Mouse (Mus musculus): Measurements from ENCODE around the gene Trappc10. TPM values are rescaled to one million over a fixed set of nuclear protein-coding genes. Genes with fewer than 3 reads are reported as not detected.
A peak's percentile ranks its signal among the peaks of the same experiment; 100 is the strongest.

The Trappc10 gene
- polyA plus RNA-seq, 1 experiment from 2014 or later: 3.3 TPM

GRCm38 (mm10) chr10:78147908-78148441 lies 96.5 kb downstream of the Trappc10 start:
- Histone ChIP-seq H3K27ac (ENCODE audit: low read length) (peak overlapping the region; percentile 77), H3K4me1 (ENCODE audit: control insufficient read depth, insufficient read depth, low read length) (peaks cover 13% of the 10 kb centered on the region; the same call in 1 of the 2 replicates), H3K4me3 (ENCODE audit: low read length) (no peak overlapping the region), H3K27me3 (replicated peaks; ENCODE audit: control insufficient read depth, insufficient read depth, low read length) (no peaks in the 10 kb centered on the region), H3K9ac (ENCODE audit: low read depth, low read length) (no peak overlapping the region), H3K9me3 (ENCODE audit: control insufficient read depth, low read length) (no peaks in the 10 kb centered on the region), H3K4me2 (ENCODE audit: low read depth, low read length) (no peak overlapping the region), H3K36me3 (ENCODE audit: control insufficient read depth, insufficient read depth, low read length) (no peaks in the 10 kb centered on the region)
- peak; percentile 70 for ATAC-seq
- WGBS: 48% methylated on average over 4 of the region's 4 CpGs

- peak; percentile 90 for ATAC-seq
- Histone ChIP-seq H3K27ac (ENCODE audit: low read length) (peak overlapping the region; percentile 87), H3K9me3 (ENCODE audit: control insufficient read depth, low read length) (no peaks in the 10 kb centered on the region), H3K4me2 (ENCODE audit: low read depth, low read length) (peak overlapping the region; percentile 6; the same call in 1 of the 2 replicates), H3K4me3 (ENCODE audit: low read length) (no peak overlapping the region), H3K27me3 (replicated peaks; ENCODE audit: control insufficient read depth, insufficient read depth, low read length) (no peaks in the 10 kb centered on the region), H3K4me1 (ENCODE audit: control insufficient read depth, insufficient read depth, low read length) (peaks cover 21% of the 10 kb centered on the region), H3K36me3 (ENCODE audit: control insufficient read depth, insufficient read depth, low read length) (no peaks in the 10 kb centered on the region), H3K9ac (ENCODE audit: low read depth, low read length) (0 out of 2 replicates have a peak overlapping the region, but pooled peaks have one; percentile 3)
- 43% methylated on average over 8 of the region's 8 CpGs for WGBS
Measured at GRCm38 (mm10) chr10:78143727-78144505, 100.5 kb downstream of the Trappc10 start.

GRCm38 (mm10) chr10:78140843-78141242 lies 103.6 kb downstream of the Trappc10 start:
- H3K27me3 ChIP-seq (replicated peaks; ENCODE audit: control insufficient read depth, insufficient read depth, low read length): no peaks in the 10 kb centered on the region
- no peak overlapping the region for H3K27ac ChIP-seq (ENCODE audit: low read length)
- H3K4me3 ChIP-seq (ENCODE audit: low read length): no peak overlapping the region
- 76% methylated on average over 3 of the region's 3 CpGs for WGBS
- H3K4me1 ChIP-seq (ENCODE audit: control insufficient read depth, insufficient read depth, low read length): peaks cover 24% of the 10 kb centered on the region
- H3K9me3 ChIP-seq (ENCODE audit: control insufficient read depth, low read length): no peaks in the 10 kb centered on the region
- ATAC-seq: no peak
- H3K36me3 ChIP-seq (ENCODE audit: control insufficient read depth, insufficient read depth, low read length): no peaks in the 10 kb centered on the region
- H3K4me2 ChIP-seq (ENCODE audit: low read depth, low read length): no peak overlapping the region
- H3K9ac ChIP-seq (ENCODE audit: low read depth, low read length): no peak overlapping the region

- peaks cover 30% of the 10 kb centered on the region for H3K4me1 ChIP-seq (ENCODE audit: control insufficient read depth, insufficient read depth, low read length)
- no peaks in the 10 kb centered on the region for H3K9me3 ChIP-seq (ENCODE audit: control insufficient read depth, low read length)
- ATAC-seq: no peak
- H3K27ac ChIP-seq (ENCODE audit: low read length): no peak overlapping the region
- no peaks in the 10 kb centered on the region for H3K36me3 ChIP-seq (ENCODE audit: control insufficient read depth, insufficient read depth, low read length)
- WGBS: 92% methylated on average over 1 of the region's 1 CpGs
- H3K9ac ChIP-seq (ENCODE audit: low read depth, low read length): no peak overlapping the region
- no peaks in the 10 kb centered on the region for H3K27me3 ChIP-seq (replicated peaks; ENCODE audit: control insufficient read depth, insufficient read depth, low read length)
- no peak overlapping the region for H3K4me2 ChIP-seq (ENCODE audit: low read depth, low read length)
- H3K4me3 ChIP-seq (ENCODE audit: low read length): no peak overlapping the region
Measured at GRCm38 (mm10) chr10:78140251-78140600, 104.2 kb downstream of the Trappc10 start.

GRCm38 (mm10) chr10:78139572-78140250 lies 104.7 kb downstream of the Trappc10 start:
- 66% methylated on average over 11 of the region's 11 CpGs for WGBS
- Histone ChIP-seq H3K4me1 (ENCODE audit: control insufficient read depth, insufficient read depth, low read length) (peaks cover 35% of the 10 kb centered on the region), H3K4me3 (ENCODE audit: low read length) (no peak overlapping the region), H3K36me3 (ENCODE audit: control insufficient read depth, insufficient read depth, low read length) (no peaks in the 10 kb centered on the region), H3K4me2 (ENCODE audit: low read depth, low read length) (0 out of 2 replicates have a peak overlapping the region, but pooled peaks have one; percentile 34), H3K27ac (ENCODE audit: low read length) (peak overlapping the region; percentile 85; the same call in 1 of the 2 replicates), H3K9ac (ENCODE audit: low read depth, low read length) (no peak overlapping the region), H3K9me3 (ENCODE audit: control insufficient read depth, low read length) (no peaks in the 10 kb centered on the region), H3K27me3 (replicated peaks; ENCODE audit: control insufficient read depth, insufficient read depth, low read length) (no peaks in the 10 kb centered on the region)
- no peak for ATAC-seq

GRCm38 (mm10) chr10:78138812-78139523 lies 105.5 kb downstream of the Trappc10 start:
- Histone ChIP-seq H3K4me2 (ENCODE audit: low read depth, low read length) (peak overlapping the region; percentile 34; the same call in 1 of the 2 replicates), H3K9ac (ENCODE audit: low read depth, low read length) (peak overlapping the region; percentile 52), H3K4me1 (ENCODE audit: control insufficient read depth, insufficient read depth, low read length) (peaks cover 34% of the 10 kb centered on the region), H3K9me3 (ENCODE audit: control insufficient read depth, low read length) (no peaks in the 10 kb centered on the region), H3K36me3 (ENCODE audit: control insufficient read depth, insufficient read depth, low read length) (no peaks in the 10 kb centered on the region), H3K27me3 (replicated peaks; ENCODE audit: control insufficient read depth, insufficient read depth, low read length) (no peaks in the 10 kb centered on the region), H3K27ac (ENCODE audit: low read length) (peak overlapping the region; percentile 85), H3K4me3 (ENCODE audit: low read length) (no peak overlapping the region)
- ATAC-seq: peak; percentile 44; the same call in 1 of the 2 replicates
- 23% methylated on average over 14 of the region's 14 CpGs for WGBS

GRCm38 (mm10) chr10:78137191-78137590 lies 107.2 kb downstream of the Trappc10 start:
- Histone ChIP-seq H3K4me3 (ENCODE audit: low read length) (no peak overlapping the region), H3K4me2 (ENCODE audit: low read depth, low read length) (no peak overlapping the region), H3K27ac (ENCODE audit: low read length) (no peak overlapping the region), H3K4me1 (ENCODE audit: control insufficient read depth, insufficient read depth, low read length) (peaks cover 34% of the 10 kb centered on the region), H3K27me3 (replicated peaks; ENCODE audit: control insufficient read depth, insufficient read depth, low read length) (no peaks in the 10 kb centered on the region), H3K9ac (ENCODE audit: low read depth, low read length) (no peak overlapping the region), H3K36me3 (ENCODE audit: control insufficient read depth, insufficient read depth, low read length) (no peaks in the 10 kb centered on the region), H3K9me3 (ENCODE audit: control insufficient read depth, low read length) (no peaks in the 10 kb centered on the region)
- no peak for ATAC-seq
- 90% methylated on average over 3 of the region's 3 CpGs for WGBS
